Mouse (Mus musculus) adrenal gland, adult 18-20 months (tissue): ENCODE data around the gene Capn9. TPM values are rescaled to one million over a fixed set of nuclear protein-coding genes. Genes with fewer than 3 reads are reported as not detected.

ENCODE experiments used
- DNase-seq, 2 experiments: peaks; one replicate each; pipeline ENCODE4 v3.0.0; 2021 to 2022; ENCODE audit warnings: low spot score in 2 of 2
- total RNA-seq, 2 experiments: library from RNA; stranded (reverse); gene quantifications; 1 replicate in 1 of 2; 2 replicates in 1 of 2; pipeline ENCODE4 v1.2.3; 2021

The Capn9 gene
- total RNA-seq, 2 experiments from 2014 or later: 0.36 TPM; not detected in 1

GRCm38 (mm10) chr8:124571732-124572429 lies 4.0 kb upstream of the Capn9 start:
- no peak for DNase-seq

- DNase-seq: no peak
Observed at GRCm38 (mm10) chr8:124572430-124572775, 3.5 kb upstream of the Capn9 start.

- DNase-seq: peak; percentile 89 to 93
Observed at GRCm38 (mm10) chr8:124573552-124574340, 2.2 kb upstream of the Capn9 start.

- DNase-seq: no peak
Observed at GRCm38 (mm10) chr8:124576751-124577150, 840 bp downstream of the Capn9 start.

GRCm38 (mm10) chr8:124585718-124586425 lies 10.0 kb downstream of the Capn9 start:
- no peak for DNase-seq

GRCm38 (mm10) chr8:124586556-124586955 lies 10.6 kb downstream of the Capn9 start:
- no peak for DNase-seq

GRCm38 (mm10) chr8:124589393-124589792 lies 13.5 kb downstream of the Capn9 start:
- DNase-seq: peak in 1 of 2 experiments; percentile 23

GRCm38 (mm10) chr8:124604066-124604465 lies 28.2 kb downstream of the Capn9 start:
- DNase-seq: no peak

GRCm38 (mm10) chr8:124608239-124608971 lies 32.5 kb downstream of the Capn9 start:
- no peak for DNase-seq

- no peak for DNase-seq
Observed at GRCm38 (mm10) chr8:124608972-124609353, 33.1 kb downstream of the Capn9 start.

GRCm38 (mm10) chr8:124614325-124614724 lies 38.4 kb downstream of the Capn9 start:
- no peak for DNase-seq

- peak; percentile 67 to 80 for DNase-seq
Observed at GRCm38 (mm10) chr8:124617266-124617869, 41.5 kb downstream of the Capn9 start.

- no peak for DNase-seq
Observed at GRCm38 (mm10) chr8:124618252-124618651, 42.3 kb downstream of the Capn9 start.

GRCm38 (mm10) chr8:124621255-124621654 lies 45.3 kb downstream of the Capn9 start:
- no peak for DNase-seq

GRCm38 (mm10) chr8:124626251-124626650 lies 50.3 kb downstream of the Capn9 start:
- no peak for DNase-seq

- no peak for DNase-seq
Observed at GRCm38 (mm10) chr8:124630489-124630888, 54.6 kb downstream of the Capn9 start.

GRCm38 (mm10) chr8:124630891-124631290 lies 55.0 kb downstream of the Capn9 start:
- DNase-seq: no peak

- no peak for DNase-seq
Observed at GRCm38 (mm10) chr8:124631966-124632365, 56.1 kb downstream of the Capn9 start.

GRCm38 (mm10) chr8:124633001-124633703 lies 57.2 kb downstream of the Capn9 start:
- DNase-seq: peak in 1 of 2 experiments; percentile 41
